Mouse (Mus musculus) neural tube, embryonic 11.5 days (tissue): ENCODE measurements around the gene Nckap5l. TPM values are rescaled to one million over a fixed set of nuclear protein-coding genes. Genes with fewer than 3 reads are reported as not detected.
A peak's percentile ranks its signal among the peaks of the same experiment; 100 is the strongest.

Source experiments
- ATAC-seq: fragments of 200-750 bp; cut with Nextera tagmentation; 2 replicates; pipeline ENCODE4 v1.8.0; 2017; ENCODE audit warnings: moderate number of reproducible peaks, mild to moderate bottlenecking, moderate TSS enrichment, moderate library complexity; ENCODE audit not compliant: insufficient read depth, low FRiP score, low TSS enrichment
- DNase-seq: peaks from one replicate; pipeline ENCODE4 v3.0.0-alpha.2; 2015; ENCODE audit warnings: low spot score
- H3K27ac ChIP-seq: fragments of 300-500 bp; sonication (generic); 2 replicates; pipeline ENCODE4 v1.5.1; 2014; ENCODE audit warnings: low read depth, mild to moderate bottlenecking, low read length
- H3K27me3 ChIP-seq: fragments of 300-500 bp; sonication (generic); 2 replicates; pipeline ENCODE4 v1.6.1; 2014; ENCODE audit warnings: mild to moderate bottlenecking, low read length, mixed read lengths; ENCODE audit not compliant: control insufficient read depth, insufficient read depth
- H3K36me3 ChIP-seq: fragments of 300-500 bp; sonication (generic); 2 replicates; pipeline ENCODE4 v1.6.1; 2014; ENCODE audit warnings: mild to moderate bottlenecking, low read length, moderate library complexity, mixed read lengths; ENCODE audit not compliant: control insufficient read depth, insufficient read depth
- H3K4me1 ChIP-seq: fragments of 300-500 bp; sonication (generic); 2 replicates; pipeline ENCODE4 v1.6.1; 2014; ENCODE audit warnings: low read length, mixed read lengths; ENCODE audit not compliant: control insufficient read depth, insufficient read depth
- H3K4me2 ChIP-seq: fragments of 300-500 bp; sonication (generic); 2 replicates; pipeline ENCODE4 v1.6.1; 2014; ENCODE audit warnings: low read depth, mild to moderate bottlenecking, moderate library complexity
- H3K4me3 ChIP-seq: fragments of 300-500 bp; sonication (generic); 2 replicates; pipeline ENCODE4 v1.5.1; 2014; ENCODE audit warnings: low read depth, low read length
- H3K9ac ChIP-seq: fragments of 300-500 bp; sonication (generic); 2 replicates; pipeline ENCODE4 v1.6.1; 2014; ENCODE audit warnings: mild to moderate bottlenecking, low read length
- H3K9me3 ChIP-seq: fragments of 300-500 bp; sonication (generic); 2 replicates; pipeline ENCODE4 v1.6.1; 2016; ENCODE audit warnings: low read length; ENCODE audit not compliant: control insufficient read depth
- WGBS: fragments of 180-500 bp; shearing (Covaris S2); extraction: QIAGEN DNeasy Blood & Tissue Kit; methylation state at CpG from one replicate; pipeline ENCODE4 v1.1.7; 2014; 5-methylcytosine and 5-hydroxymethylcytosine counted together
- polyA plus RNA-seq: library from polyadenylated mRNA; unstranded; fragments of >200 nt; fragmentation: Nextera tagmentation; extraction: Ambion mirVana; gene quantifications from 2 replicates; pipeline ENCODE4 v1.2.1, GENCODE M21; 2014

The Nckap5l gene
- polyA plus RNA-seq, 1 experiment from 2014 or later: 14.9 TPM

DNA sequence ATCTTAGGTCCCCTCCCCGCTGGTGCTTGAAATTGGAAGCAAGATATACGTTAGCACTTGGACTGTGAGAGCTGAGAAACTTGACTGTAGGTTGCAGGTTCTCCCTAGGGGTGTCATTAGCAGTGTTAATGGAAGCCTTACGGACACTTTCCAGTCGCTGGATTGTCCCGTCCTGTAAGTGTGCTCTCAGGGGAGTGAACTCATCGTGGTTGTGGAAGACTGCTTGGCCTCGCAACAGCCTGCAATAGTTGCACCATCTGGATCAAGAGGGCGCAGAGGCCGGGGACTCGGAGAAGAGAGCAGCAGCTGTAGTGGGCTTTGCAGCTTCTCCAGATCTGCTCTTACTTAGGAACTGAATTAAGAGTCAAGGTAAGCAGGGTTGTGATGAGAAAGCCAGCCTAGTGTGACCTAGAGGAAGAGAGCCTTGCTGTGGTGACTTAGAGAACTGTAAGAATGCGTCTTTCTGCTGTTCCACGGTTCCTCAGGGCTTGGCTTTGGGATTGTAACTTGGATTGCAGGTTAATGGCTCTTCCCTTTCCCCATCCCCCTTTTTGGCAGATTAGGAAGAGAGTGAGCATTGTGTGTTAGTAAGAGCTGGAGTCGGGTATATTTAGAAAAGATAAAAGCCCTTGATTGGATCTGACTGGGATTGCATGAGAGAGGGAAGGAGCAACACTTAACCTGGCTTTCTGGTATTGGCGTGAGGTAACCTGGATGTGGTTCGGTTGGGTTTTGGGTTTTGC lies 57.9 kb downstream of the Nckap5l start:
- WGBS: 83% methylated on average over 15 of the region's 15 CpGs
- Histone ChIP-seq H3K4me3 (no peak overlapping the region), H3K27ac (no peak overlapping the region)

DNA sequence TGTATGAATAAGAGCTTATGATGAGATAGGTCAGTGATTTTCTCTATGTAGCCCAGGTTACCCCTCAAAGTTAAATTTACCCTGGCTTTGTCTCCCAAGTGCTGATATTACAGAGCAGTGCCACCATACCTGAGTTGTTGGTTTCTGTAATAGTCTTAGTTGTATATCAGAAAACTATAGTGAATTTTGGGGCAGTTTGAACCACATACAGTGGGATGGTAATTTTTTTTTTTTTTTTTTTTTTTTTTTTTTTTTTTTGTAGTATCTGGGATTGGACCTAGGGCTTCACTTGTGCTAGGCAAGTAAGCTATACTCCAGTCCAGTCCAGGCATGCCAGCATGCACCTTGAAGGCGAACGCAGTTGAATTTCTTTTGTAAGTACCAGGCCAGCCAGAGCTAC lies 59.9 kb downstream of the Nckap5l start:
- H3K4me3 ChIP-seq: no peak overlapping the region
- no peak overlapping the region for H3K9ac ChIP-seq
- H3K36me3 ChIP-seq: no peaks in the 10 kb centered on the region
- H3K9me3 ChIP-seq: no peaks in the 10 kb centered on the region
- DNase-seq (no peak), ATAC-seq (no peak)
- H3K4me1 ChIP-seq: peaks cover 7% of the 10 kb centered on the region
- no peak overlapping the region for H3K27ac ChIP-seq
- H3K27me3 ChIP-seq: no peaks in the 10 kb centered on the region
- WGBS: 97% methylated on average over 2 of the region's 2 CpGs
- H3K4me2 ChIP-seq: no peak overlapping the region

More for the DNA sequence above, 57.9 kb downstream of the Nckap5l start:
- Histone ChIP-seq H3K36me3 (no peaks in the 10 kb centered on the region), H3K27me3 (no peaks in the 10 kb centered on the region), H3K9ac (no peak overlapping the region), H3K4me2 (no peak overlapping the region), H3K4me1 (peaks cover 3% of the 10 kb centered on the region), H3K9me3 (no peaks in the 10 kb centered on the region)
- ATAC-seq: no peak
- no peak for DNase-seq

DNA sequence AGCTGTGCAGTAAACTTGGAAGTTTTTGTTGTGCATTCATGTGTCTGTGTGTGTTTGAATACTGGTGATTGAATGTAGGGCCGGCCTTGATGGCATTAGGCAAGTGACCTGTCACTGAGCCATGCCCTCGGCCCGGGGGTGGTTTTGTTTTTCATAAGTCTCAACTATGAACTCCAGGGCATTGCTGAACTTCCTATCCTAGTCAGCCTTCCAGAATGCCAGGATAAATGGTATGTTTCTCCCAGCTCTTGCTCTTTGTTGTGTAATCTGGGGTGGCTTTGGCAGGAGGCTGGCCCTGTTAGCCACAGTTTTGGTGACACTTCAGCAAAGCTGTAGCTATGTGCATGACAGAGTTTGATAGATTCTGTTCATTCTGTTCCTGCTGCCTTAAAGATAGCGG lies 60.7 kb downstream of the Nckap5l start:
- peaks cover 7% of the 10 kb centered on the region for H3K4me1 ChIP-seq

DNA sequence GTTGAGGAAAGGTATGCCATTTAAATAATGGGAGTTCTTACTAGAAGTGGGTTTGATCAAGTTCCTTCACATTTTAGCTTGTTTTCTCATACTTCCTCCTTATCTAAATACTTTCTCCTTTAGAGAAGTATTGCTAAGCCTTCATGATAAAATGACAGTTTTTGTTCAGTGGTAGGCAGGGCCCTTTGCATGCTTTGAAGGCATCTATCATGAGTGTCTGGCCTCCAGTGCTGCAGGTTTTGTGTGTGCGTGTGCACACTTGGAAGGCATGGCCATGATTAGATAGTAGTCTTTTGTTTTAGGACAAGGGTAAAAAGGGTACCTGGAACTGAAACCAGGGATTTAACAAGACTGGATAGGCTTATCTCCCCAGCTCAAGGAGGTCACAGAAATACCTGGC lies 61.1 kb downstream of the Nckap5l start:
- WGBS: 82% methylated on average over 1 of the region's 1 CpGs
- no peak overlapping the region for H3K27ac ChIP-seq
- no peak overlapping the region for H3K4me3 ChIP-seq
- no peak overlapping the region for H3K4me2 ChIP-seq
- ATAC-seq (no peak), DNase-seq (no peak)
- no peaks in the 10 kb centered on the region for H3K9me3 ChIP-seq
- H3K4me1 ChIP-seq: peaks cover 7% of the 10 kb centered on the region
- H3K36me3 ChIP-seq: no peaks in the 10 kb centered on the region
- H3K27me3 ChIP-seq: no peaks in the 10 kb centered on the region
- H3K9ac ChIP-seq: no peak overlapping the region

More for the DNA sequence above, 60.7 kb downstream of the Nckap5l start:
- Histone ChIP-seq H3K9me3 (no peaks in the 10 kb centered on the region), H3K27ac (no peak overlapping the region), H3K36me3 (no peaks in the 10 kb centered on the region), H3K9ac (no peak overlapping the region), H3K4me2 (no peak overlapping the region), H3K27me3 (no peaks in the 10 kb centered on the region), H3K4me3 (no peak overlapping the region)
- 85% methylated on average over 4 of the region's 4 CpGs for WGBS
- DNase-seq (no peak), ATAC-seq (no peak)

DNA sequence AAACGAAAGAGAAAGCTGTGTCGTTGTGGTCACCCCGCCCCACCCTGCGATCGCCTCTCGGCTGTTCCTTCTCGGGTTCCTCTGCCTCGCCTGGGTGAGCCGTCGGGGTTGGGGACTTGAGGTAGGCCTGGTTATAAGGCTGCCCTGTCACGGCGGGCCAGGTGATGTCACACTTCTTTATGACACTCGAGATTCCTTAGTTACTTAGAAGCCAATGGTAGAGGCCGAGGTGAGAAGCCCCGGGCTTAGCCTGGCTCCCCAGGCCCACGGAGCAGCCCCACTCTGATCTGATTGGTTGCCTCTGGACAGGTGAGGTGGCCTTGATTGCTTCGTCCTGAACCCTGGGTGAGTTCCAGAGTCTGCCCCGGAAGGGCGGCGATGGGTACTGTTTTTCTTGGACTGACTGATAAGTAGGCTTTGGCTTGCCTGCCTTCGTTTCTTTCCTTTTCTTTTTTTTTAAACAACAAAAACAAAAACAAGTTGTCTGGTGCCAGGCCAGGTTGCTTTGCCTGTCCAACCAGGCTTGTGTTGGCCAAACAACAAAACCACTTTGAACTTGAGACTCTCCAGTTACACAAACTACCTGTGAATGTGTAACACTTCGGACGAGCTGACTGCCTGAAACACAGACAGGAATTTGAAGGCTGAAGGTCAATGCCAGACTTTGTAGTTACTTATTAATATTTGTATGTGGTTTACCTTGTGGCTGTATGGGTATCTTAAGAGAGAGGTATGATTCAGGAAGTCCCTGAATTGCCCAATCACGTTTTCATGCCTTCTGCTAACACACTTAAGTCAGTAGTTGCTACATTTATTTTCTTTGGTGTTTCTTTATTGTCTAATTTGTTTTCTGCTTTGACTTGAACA lies 63.9 kb downstream of the Nckap5l start:
- peaks cover 7% of the 10 kb centered on the region for H3K4me1 ChIP-seq
- peak overlapping the region; percentile 83 for H3K4me3 ChIP-seq
- no peak overlapping the region for H3K27ac ChIP-seq
- peak; percentile 18; the same call in 1 of the 2 replicates for ATAC-seq
- H3K9me3 ChIP-seq: no peaks in the 10 kb centered on the region
- DNase-seq: no peak
- H3K27me3 ChIP-seq: no peaks in the 10 kb centered on the region
- H3K36me3 ChIP-seq: no peaks in the 10 kb centered on the region
- H3K4me2 ChIP-seq: peak overlapping the region; percentile 93
- H3K9ac ChIP-seq: peak overlapping the region; percentile 76
- WGBS: 11% methylated on average over 24 of the region's 24 CpGs

DNA sequence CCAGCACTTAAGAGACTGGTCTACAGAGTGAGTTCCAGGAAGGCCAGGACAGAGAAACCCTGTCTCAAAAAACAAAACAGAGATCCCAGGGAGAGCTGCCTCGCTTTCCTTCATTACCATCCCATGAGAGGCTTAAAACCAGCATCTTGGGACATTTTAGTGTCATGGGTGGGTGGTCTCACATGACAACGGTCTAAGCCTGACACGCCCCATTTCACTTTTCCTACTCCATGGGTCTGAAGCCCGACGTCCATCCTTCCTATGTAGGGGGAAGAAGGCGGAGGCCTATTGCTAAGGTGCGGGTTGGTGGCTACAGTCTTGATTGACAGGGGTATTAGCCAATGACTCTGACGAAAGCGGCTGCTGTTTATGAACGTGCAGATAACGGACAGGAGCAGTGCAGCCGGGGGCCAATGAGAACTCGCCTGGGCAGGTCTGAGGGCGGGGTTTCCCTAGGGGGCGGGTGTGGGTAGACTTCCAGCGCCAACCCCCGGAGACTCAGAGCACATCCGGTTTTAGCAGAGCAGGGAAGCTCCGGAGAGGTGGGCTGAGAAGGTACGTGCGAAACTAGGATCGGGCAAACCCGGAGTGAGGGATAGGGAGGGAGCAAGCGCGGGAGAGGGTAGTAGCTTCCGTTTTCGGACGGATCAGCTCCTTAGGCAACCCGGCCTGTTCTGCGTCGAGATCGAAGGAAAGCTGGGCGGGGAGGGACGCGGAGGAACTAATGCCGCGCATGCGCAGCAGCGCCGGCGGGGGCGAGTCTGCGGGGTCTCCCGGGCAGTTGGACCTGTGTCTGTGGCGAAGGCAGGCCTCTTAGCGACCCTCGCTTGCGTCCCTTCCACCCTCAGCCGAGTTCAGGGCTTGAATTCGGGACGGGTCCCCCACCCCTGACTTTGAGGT lies 64.8 kb downstream of the Nckap5l start, which contains the start of gene Tmbim6:
Gene Tmbim6, plus strand, starts transcription at position 397 of the 900 bp plus-strand sequence.
- Histone ChIP-seq H3K27me3 (no peaks in the 10 kb centered on the region), H3K4me1 (peaks cover 7% of the 10 kb centered on the region), H3K9ac (peak within 1 kb of the TSS; percentile 76), H3K36me3 (no peaks in the 10 kb centered on the region), H3K9me3 (no peaks in the 10 kb centered on the region), H3K4me3 (peak within 1 kb of the TSS; percentile 83), H3K27ac (peak within 1 kb of the TSS; percentile 65; the same call in 1 of the 2 replicates), H3K4me2 (peak within 1 kb of the TSS; percentile 93)
- WGBS: under 1% methylated on average over 51 of the region's 51 CpGs
- DNase-seq (peak; percentile 98), ATAC-seq (peak; percentile 100)

GRCm38 (mm10) chr15:99391975-99392374 lies 65.6 kb downstream of the Nckap5l start:
- H3K27ac ChIP-seq: no peak overlapping the region
- no peaks in the 10 kb centered on the region for H3K36me3 ChIP-seq
- DNase-seq (no peak), ATAC-seq (no peak)
- 0 out of 2 replicates have a peak overlapping the region, but pooled peaks have one; percentile 15 for H3K9ac ChIP-seq
- H3K9me3 ChIP-seq: no peaks in the 10 kb centered on the region
- peak overlapping the region; percentile 65 for H3K4me2 ChIP-seq
- WGBS: 81% methylated on average over 6 of the region's 6 CpGs
- peaks cover 7% of the 10 kb centered on the region for H3K4me1 ChIP-seq
- peak overlapping the region; percentile 83 for H3K4me3 ChIP-seq
- H3K27me3 ChIP-seq: no peaks in the 10 kb centered on the region
